Mouse (Mus musculus): ENCODE results near the gene Cux2.

The Cux2 gene

DNA sequence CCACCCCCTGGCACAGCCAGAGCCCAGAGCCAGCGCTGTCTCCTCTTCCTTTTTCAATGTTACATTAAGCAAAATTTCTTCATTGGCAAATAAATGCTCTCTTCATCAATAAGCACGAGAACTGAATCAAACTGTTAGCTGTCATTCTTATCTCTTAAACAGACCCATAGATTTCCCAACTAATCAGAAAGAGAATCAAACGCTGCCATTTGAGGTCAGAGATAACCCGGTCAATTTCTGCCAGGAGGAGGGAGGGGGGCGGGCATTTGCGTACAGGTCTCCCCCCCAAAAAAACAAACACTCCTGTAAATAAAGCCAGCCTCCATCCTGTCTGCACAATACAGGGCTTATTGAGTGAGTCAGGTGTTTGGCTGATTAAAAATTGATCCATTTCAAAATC is 33.2 kb downstream of the Cux2 start:
- no peak for DNase-seq (ENCODE audit: low spot score)

DNA sequence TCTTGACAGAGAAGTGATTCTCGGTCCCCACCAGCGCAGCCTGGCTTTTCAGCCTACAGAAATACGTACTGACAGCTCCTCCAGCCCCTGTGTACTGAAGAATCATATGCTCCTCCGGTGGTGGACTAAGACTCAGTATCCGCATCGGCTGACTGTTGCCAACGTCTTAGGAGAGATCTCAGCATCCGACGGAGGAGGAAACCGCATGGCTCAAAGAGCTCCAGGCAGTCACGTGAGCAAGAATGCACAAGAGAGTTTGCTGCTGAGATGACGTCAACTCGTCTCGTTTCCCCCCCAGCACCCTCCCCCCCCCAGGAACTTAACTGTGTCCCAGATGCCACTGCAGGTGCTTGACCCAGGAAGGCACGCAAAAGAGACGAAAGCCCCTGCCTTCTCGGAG is 34.8 kb downstream of the Cux2 start:
- DNase-seq (ENCODE audit: low spot score) = no peak

DNA sequence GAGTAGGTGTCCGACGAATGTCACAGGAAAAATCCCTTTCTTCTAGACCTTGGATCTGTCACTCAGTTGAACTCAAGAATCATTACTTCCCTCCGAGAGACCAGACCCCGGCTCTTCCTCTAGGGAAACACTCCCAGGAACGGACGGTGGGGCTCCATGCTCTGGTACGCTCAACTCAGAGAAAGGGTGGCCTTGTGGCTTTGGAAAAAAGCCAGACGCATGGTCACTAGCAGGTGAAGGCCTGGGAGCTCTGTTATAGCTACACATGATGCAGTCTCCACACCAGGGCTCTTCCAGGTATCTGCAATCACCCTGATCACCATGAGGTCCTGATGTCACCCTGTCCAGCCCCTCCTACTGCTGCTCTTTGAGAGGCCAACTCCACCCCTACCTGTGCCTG is 35.2 kb downstream of the Cux2 start:
- no peak for DNase-seq (ENCODE audit: low spot score)

DNA sequence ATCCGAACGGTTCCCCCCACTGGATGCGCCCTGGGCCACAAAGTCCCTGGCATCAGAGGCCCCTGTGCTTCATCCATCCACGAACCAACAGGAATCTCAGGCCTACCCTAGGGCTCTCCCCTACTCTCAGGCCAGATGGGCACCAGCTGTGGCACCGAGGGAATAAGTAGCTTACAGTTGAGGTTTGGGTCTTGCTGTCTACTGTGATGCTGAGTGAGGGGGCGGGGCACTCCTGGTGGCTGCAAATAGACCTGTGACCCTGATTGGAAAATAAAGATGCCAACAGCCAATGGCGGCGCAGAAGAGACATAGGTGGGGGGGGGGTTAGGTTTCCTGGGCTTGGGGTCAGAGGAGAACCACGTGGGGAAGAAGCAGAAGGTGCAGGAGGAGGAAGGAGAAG is 38.6 kb downstream of the Cux2 start:
- DNase-seq (ENCODE audit: low spot score) = no peak

DNA sequence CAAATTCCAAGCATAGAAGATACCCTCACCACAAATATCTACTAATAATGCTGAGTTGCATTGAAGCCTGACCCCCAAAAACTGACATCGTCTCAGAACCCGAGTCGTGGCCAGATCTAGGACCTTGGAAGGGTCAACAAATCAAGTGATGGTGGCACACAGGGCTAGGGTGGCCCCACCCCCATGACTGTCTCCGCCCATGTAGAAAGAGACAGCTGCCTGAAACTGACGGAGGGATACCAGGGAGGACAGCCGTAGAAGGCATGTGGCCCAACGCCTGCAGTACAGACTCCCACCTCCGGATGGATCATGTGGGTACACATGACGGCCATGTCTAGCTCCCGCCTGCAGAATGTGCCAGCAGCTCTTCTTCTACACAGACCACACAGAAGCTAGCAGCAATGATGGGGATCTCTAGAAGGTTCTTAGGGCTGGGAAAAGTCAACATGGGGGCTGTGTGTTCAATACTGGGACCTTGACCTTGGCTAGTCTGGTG is 41.9 kb downstream of the Cux2 start:
- DNase-seq (ENCODE audit: low spot score) = no peak

DNA sequence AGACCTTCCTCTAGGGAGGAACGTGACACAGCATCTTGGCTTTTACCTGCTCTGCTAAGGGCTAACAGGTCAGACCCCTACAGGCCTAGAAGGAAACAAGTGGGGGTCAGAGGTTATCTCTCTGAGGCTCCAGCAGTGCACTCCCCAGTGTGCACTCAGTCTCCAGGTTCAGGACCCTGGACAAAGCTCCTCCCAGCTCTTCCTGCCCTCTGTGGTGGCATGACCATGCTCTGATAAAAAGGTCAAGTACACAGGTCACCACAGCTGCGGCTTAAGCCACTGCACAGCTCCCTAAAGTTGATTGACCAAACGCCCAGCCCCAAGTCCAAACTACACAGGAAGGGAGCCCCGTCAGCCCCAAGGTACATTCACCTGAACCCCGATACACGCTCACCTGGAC is 46.4 kb downstream of the Cux2 start:
- DNase-seq (ENCODE audit: low spot score) = no peak

DNA sequence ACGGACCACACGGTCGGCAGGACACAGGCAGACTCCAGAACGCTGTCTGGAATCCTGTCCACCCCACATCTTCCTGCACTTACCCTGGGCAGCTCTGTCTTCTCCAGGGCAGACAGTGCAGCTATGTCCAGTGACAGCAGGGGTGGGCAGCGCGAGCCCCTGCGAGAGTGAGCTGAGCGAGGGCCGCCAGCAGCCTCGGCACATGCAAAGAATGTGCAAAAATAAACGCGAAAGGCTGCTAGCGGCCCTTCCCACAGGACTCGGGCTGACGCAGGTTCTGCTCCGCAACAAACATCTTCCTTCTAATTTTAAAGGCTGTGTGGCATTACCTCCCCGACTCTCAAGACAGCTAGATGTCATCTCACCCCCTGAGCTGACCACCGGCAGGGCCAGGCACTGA is 47.8 kb downstream of the Cux2 start:
- DNase-seq (ENCODE audit: low spot score) = no peak

DNA sequence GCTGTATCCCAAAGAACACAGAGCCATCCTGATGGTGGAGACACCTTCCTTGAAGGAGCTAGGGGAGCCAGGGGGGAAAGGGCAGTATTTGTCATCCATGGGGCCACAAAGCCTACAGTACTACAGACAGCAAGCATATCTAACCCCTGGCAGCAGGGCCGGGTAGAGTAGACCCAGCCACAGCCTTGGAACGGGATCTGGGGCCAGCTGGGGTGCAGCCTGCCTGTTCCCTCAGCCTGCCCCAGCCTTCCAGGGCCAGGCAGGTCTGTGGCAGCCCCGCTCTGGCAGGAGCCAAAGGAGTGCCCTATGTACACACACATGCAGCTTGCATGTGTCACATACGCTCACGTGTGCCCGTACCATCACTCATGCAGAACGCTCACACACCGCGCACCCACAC is 48.6 kb downstream of the Cux2 start:
- no peak for DNase-seq (ENCODE audit: low spot score)

DNA sequence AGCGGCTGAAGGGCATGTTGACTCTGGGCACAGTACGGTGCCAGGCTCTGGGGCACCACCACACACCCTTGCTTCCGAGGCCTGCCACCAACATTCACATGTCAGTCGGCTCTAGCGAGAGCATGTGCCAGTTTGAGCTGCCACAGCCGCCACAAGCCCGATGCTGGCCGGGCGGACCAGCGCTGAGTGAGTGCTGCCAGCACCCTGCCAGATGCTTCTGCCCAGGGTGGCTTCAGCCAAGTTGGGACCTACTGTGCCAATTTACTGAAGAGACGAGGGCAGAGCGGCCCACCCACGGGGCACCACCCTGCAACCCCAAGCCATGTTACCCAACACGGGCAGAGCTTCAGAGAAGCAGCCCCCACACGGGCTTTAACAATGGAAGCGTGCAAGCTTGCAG is 49.5 kb downstream of the Cux2 start:
- no peak for DNase-seq (ENCODE audit: low spot score)

DNA sequence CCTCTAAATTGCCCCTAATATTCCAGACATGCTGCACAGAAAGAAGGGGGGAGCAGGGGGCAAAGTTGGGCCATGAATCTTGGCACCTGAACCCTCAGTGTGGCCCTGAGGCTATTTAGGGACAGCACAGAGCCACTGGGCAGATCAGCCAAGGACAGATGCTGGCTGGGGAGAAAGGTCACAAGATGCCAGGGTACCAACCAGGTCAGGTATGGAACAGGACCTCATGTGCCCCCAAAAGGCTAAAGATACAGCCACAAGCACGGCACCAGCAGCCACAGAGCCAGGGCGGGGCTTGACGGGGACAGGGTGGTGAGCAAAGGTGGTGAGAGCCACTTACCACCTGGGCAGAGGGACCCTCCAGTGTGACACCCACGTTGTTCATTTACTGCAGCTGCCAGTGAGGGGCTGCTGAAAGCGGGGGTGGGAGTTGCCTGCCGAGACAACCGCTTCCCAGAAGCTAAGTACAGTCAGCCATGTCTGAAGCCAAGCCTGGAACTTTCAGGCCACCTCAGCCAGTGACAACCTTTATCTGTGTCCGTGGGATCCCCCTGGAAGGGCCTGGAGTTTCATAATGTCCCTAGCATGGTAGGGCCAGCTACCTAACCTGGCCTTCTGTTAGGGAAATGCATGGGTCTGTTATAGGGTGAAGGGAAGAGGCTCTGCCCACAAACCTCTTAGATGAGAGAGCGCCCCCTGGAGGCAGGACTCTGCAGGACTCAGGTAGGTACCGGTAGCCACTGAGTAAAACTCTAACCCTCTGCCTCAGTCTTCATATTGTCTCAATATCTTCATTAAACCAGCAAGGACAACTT is 50.7 kb downstream of the Cux2 start:
- peak; percentile 49 for DNase-seq (ENCODE audit: low spot score)

DNA sequence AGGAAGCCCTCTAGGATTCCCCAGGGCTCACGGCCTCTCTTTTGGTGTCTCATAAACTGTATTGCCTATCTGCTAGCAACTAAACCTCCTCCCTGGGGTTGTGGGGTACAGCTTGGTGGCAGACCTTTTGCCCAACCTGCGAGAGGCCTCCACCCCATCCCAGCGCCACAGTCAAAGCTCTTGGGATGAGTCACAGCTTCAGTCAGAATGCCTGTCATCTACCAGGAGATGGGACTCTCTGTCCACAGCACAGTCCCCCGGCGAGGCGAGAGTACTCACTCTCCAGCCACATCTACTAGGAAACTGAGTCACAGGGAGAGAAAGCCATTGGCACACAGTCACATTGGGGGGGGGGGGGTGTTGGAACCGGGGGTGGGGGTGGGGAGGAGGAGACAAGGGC is 51.6 kb downstream of the Cux2 start:
- DNase-seq (ENCODE audit: low spot score) = no peak

DNA sequence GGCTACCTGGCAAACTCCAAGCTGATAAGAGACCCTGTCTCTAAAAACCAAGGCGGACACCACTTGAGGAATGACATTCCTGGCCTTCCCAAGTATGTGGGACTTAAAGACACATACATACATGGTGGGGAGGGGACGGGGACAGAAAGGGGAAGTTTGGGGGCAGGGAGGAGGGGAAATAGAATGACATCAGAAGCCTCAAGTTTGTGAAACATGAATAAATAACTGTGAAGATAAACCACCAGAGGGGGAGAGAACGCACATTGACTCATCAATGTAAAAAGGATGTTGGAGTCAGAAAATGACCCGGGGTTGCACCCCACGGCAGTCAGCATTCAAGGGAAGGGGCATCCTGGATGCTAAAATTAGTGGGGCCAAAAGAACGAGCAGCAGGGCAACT is 53.2 kb downstream of the Cux2 start:
- DNase-seq (ENCODE audit: low spot score) = no peak

DNA sequence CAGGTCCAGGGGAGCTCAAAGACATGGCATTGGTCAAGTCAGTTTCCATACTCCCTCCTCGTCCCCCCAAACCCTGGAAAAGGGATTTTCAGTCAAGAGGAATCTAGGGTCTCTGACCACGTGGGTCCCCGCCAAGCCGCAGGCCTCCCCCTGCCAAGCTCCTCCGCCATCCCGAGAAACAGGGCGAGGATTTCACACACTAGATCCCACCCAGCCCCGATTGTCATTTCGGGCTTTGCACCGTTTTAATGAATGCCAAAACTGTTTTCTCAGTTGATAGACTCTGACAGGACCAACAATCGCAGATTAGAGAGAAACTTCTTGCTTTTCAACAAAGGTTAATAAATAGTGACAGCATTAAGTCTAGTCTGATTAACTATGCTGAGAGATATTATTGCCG is 55.1 kb downstream of the Cux2 start:
- DNase-seq (ENCODE audit: low spot score) = no peak

DNA sequence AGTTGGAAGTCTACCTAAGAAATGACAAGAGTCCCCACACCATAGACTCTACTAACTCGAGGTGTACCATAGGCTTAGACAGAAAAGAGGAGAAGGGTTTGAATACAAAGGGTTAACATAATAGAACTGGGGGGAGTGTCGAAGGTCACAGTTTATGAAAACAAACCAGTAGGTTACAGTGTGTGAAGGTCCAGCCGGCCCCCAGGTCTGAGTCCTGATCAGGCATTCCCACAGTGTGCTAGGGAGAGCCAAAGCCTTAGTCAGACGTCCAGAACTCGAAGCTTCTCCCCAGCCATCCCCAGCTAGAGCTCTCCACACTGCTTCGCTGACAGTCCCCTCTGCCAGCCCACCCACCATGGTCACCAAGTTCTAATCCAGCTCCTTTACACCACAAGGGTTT is 58.0 kb downstream of the Cux2 start:
- no peak for DNase-seq (ENCODE audit: low spot score)

DNA sequence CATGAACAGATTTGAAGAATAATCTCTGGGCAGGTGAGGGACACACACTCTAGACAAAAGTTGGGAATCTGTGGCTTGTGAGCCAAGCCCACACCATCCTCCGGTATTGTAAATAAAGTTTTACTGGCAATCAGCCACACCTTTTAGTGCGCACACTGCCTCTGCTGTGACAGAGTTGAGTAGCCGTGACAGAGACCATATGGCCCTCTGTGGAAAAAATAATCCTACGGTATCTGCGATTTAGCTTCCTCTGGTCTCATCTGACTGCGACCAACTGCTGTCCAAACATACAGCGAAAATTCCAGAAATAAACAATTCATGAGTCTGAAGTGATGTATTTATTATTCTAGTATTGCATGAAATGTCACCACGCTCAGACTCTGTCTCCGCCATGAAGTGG is 64.0 kb downstream of the Cux2 start:
- DNase-seq (ENCODE audit: low spot score) = peak; percentile 15

DNA sequence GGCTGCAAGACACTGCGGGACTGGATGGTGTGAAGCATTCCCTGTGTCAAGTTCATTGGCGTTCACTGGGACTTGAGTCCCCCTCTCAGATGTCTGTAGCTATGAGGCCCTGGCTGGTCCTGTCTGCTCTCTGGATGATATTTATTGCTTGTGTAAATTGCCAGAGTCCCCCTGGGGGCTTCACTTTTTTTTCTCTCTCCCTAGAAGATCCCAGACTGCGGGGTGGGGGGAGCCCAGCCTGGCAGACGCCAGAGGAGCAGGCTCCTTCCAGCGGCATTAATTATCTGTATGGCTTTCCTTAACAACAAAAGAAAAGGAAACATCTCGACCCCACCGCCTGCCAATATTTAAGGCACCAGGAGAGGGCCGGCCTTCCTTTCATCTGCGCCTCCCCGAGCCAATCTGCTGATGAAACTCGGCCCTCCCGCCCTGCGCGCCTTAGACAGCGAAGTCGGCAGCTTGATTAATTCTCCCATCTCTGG is 68.2 kb downstream of the Cux2 start:
- DNase-seq (ENCODE audit: low spot score) = peak; percentile 57

DNA sequence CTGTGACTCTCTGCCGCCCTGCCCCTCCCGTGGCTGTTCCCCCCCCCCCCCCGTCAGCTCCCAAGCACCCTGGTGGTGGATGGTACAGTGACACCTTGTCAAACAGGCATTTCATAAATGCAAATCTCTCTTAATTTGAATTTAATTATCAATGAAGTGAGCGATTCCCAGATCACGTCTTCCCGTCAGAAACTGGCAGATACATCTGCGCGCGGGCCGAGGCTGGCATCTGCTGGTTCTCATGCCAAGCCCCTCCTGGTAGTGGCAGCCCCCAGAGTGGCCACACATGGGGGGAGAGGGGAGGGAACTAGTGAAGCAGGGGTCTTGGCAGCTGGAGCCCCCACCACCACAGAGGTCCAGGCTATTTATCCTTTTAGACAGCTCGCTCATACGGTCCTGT is 73.6 kb downstream of the Cux2 start:
- DNase-seq (ENCODE audit: low spot score) = no peak

DNA sequence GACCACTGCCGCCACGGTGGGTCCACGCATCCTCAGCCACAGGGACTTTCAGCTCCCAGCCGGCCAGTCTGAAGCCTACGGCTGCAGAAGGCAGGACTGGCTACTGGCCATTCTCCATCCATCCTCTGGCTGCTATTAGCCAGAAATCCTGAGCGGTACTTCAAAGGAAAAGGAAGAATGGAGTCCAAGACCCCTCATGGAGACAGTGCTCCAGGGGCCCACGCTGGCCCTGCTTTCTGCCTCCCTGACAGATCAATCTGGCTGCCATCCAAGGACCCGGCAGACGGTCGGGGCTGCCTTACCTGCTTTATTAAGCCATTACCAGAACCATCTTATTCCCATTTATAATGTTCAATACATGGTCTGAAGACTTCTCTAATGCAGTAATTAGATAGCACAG is 76.4 kb downstream of the Cux2 start:
- no peak for DNase-seq (ENCODE audit: low spot score)

DNA sequence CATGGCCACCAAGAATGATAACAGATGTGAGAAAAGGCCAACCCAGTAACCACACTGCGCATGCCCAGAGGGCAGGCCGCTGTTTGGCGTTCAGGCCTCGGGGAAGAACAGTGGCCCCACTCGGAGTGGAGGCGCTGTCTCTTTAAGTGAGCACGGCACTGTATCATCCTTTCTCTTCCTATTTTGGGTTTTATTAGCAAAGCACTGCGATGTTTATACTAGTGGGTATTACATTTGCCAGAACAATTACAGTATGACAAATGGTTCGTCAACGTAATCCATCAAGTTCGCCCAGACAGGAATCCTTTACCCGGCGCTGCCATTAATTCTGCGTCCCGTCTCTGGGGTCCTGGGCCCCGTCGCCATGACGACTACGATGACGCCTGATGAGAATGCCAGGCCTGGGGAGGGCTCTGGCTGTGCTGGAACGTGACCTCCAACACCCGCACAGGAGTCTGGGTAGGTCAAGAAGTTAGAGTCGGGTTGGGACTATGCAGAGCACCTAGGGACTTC is 77.2 kb downstream of the Cux2 start:
- no peak for DNase-seq (ENCODE audit: low spot score)

DNA sequence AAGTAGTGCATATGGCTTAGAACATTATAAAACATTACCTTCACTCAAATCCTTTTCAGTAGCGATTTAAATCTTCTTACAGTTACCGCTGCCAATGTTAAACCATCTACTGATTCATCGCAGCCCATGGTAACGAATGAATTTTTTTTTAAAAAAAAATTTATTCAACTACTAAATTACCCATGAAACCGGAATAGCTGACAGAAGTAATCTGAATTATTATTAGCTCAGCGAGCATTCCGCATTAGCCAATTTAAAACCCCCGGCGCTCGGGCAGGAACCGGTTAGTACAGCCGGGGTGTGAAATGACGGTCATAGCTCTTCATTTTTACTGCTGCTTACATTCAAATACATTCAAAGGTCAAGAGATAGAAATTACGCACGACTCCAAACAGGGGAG is 80.9 kb downstream of the Cux2 start:
- DNase-seq (ENCODE audit: low spot score) = no peak

DNA sequence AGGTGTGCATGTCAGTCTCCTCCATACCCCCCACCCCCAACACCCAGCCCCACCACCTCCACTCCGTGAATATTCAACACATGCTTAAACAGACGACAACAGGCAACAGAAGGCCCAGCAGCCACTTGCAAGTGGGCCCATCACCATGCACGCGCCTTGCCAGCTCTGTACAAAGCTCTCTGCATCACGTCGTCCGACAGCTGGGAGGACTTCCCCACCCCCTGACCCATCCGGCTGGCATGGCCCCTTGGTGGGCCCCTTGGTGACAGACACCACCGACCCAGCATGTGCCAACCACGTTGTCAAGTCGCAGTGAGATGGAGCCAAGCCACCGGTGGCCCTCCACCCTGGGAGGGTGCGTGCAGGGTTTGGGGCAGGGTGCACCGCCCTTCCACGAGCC is 81.5 kb downstream of the Cux2 start:
- no peak for DNase-seq (ENCODE audit: low spot score)

DNA sequence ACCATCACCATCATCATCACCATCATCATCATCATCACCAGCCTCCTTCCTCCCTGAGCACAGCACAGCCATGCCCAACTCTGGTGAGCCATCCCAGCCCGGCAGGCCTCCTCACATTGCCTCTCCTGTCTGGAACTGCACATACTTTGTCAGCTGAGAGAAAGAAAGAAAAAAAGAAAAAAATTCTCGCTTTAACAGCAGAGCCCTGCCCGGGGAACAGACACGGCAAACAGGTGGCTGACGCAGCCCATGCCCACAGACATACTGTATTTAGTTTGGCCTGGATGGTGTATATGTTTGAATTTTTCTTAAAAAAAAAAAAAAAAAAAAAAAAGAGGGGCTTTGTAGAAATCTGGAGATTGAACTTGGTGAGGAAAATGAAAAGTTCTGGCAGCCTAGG is 82.4 kb downstream of the Cux2 start:
- DNase-seq (ENCODE audit: low spot score) = no peak

DNA sequence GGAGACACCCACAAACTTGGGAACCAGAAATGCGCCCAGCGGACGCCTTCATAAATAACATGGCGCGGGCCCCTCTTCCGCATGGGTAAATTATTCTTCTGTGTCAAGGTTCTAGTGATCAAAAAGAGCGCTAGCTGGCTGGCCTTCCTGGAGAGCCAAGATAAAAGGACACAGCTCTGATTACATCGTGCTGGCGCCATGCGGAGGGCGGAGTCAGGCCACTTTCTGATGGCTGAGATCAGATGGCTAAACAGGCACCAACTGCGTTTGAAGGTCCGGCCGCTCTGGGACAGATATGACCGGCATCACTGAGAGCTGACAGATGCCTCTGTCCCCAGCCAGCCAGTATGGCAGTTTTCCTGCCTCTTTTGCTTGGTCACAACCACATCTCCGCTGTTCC is 83.0 kb downstream of the Cux2 start:
- no peak for DNase-seq (ENCODE audit: low spot score)

DNA sequence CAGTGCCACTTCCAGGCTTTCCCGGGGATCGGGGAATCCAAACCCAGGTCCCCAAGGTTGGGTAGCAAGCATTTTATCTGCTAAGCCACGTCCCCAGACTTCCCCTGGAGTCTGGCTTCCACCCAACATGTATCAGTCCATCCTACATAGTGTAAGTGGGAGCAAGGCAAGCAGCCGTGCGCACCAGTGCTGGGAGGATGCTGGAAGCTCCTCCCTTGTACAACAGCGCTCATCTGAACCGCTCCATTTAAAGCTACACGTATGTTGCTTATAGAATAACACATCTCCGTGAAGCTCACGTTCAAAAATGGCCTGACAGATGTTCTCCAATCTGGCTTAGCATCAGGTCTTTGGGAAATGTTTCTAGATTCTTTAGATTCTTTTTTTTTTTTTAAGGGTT is 86.9 kb downstream of the Cux2 start:
- DNase-seq (ENCODE audit: low spot score) = no peak
